Mouse (Mus musculus) kidney, adult 10 weeks (tissue): ENCODE measurements around the gene 2310046K23Rik. TPM values are rescaled to one million over a fixed set of nuclear protein-coding genes. Genes with fewer than 3 reads are reported as not detected.

ENCODE experiments used
- polyA plus RNA-seq: library from polyadenylated mRNA; stranded (reverse); fragments of 350-450 nt; fragmentation: Illumina TruSeq; extraction: RNeasy Lipid Tissue Mini Kit (QIAGEN cat#74804); gene quantifications from one replicate; pipeline ENCODE4 v1.2.3, GENCODE M21; 2014; ENCODE audit warnings: low read depth, low replicate concordance

2310046K23Rik gene
- polyA plus RNA-seq: not detected

GRCm38 (mm10) chr3:92534411-92534810 lies at the start of gene 2310046K23Rik:
TSS of gene 2310046K23Rik (minus strand) at chr3:92534511.

GRCm38 (mm10) chr3:92573449-92574041 lies 39.2 kb upstream of the 2310046K23Rik start, which contains the start of gene Ivl:
TSS of gene Ivl (minus strand) at chr3:92573735.

GRCm38 (mm10) chr3:92500393-92500792 lies 33.9 kb downstream of the 2310046K23Rik start, which contains the start of gene Sprr4:
TSS of gene Sprr4 (minus strand) at chr3:92500493.

GRCm38 (mm10) chr3:92485863-92486262 lies 48.4 kb downstream of the 2310046K23Rik start, which contains the start of gene Sprr1a:
TSS of gene Sprr1a (minus strand) at chr3:92485895.

Other genes starting within 250 kb of the 2310046K23Rik start
- gene Sprr2a3, start 249.1 kb downstream of the 2310046K23Rik start, polyA plus RNA-seq: 0.85 TPM
- not detected for gene Sprr2b, start 217.9 kb downstream of the 2310046K23Rik start, polyA plus RNA-seq
- not detected for gene Sprr2d, start 195.4 kb downstream of the 2310046K23Rik start, polyA plus RNA-seq
- not detected for gene Sprr2e, start 182.4 kb downstream of the 2310046K23Rik start, polyA plus RNA-seq
- gene Sprr2f, start 169.3 kb downstream of the 2310046K23Rik start, polyA plus RNA-seq: not detected
- not detected for gene Sprr2h, start 148.8 kb downstream of the 2310046K23Rik start, polyA plus RNA-seq
- not detected for gene Sprr2i, start 126.5 kb downstream of the 2310046K23Rik start, polyA plus RNA-seq
- gene Sprr2j-ps, start 116.4 kb downstream of the 2310046K23Rik start, polyA plus RNA-seq: not detected
- gene Gm9774, start 105.1 kb downstream of the 2310046K23Rik start, polyA plus RNA-seq: 4.8 TPM
- not detected for gene Sprr2k, start 101.9 kb downstream of the 2310046K23Rik start, polyA plus RNA-seq
- gene Sprr1b, start 95.7 kb downstream of the 2310046K23Rik start, polyA plus RNA-seq: not detected
- gene Sprr3, start 75.8 kb downstream of the 2310046K23Rik start, polyA plus RNA-seq: not detected
- gene Sprr1a, start 48.6 kb downstream of the 2310046K23Rik start, polyA plus RNA-seq: 9.1 TPM
- gene Sprr4, start 34.0 kb downstream of the 2310046K23Rik start, polyA plus RNA-seq: not detected
- 0.24 TPM for gene Ivl, start 39.2 kb upstream of the 2310046K23Rik start, polyA plus RNA-seq
- 2.1 TPM for gene Smcp, start 54.5 kb upstream of the 2310046K23Rik start, polyA plus RNA-seq
- not detected for gene 2210017I01Rik, start 73.0 kb upstream of the 2310046K23Rik start, polyA plus RNA-seq
- not detected for gene Lce6a, start 87.1 kb upstream of the 2310046K23Rik start, polyA plus RNA-seq
- not detected for gene Lce1a1, start 113.8 kb upstream of the 2310046K23Rik start, polyA plus RNA-seq
- not detected for gene Lce1b, start 122.4 kb upstream of the 2310046K23Rik start, polyA plus RNA-seq
- not detected for gene Lce1a2, start 135.8 kb upstream of the 2310046K23Rik start, polyA plus RNA-seq
- gene Lce1c, start 144.7 kb upstream of the 2310046K23Rik start, polyA plus RNA-seq: not detected
- gene Lce1d, start 152.7 kb upstream of the 2310046K23Rik start, polyA plus RNA-seq: not detected
- not detected for gene Lce1e, start 174.6 kb upstream of the 2310046K23Rik start, polyA plus RNA-seq
- gene Lce1f, start 185.8 kb upstream of the 2310046K23Rik start, polyA plus RNA-seq: not detected
- not detected for gene Gm38119, start 204.6 kb upstream of the 2310046K23Rik start, polyA plus RNA-seq
- not detected for gene Lce1g, start 217.8 kb upstream of the 2310046K23Rik start, polyA plus RNA-seq
- not detected for gene Lce1h, start 230.6 kb upstream of the 2310046K23Rik start, polyA plus RNA-seq
- not detected for gene Lce1i, start 244.4 kb upstream of the 2310046K23Rik start, polyA plus RNA-seq